Mouse (Mus musculus): ENCODE measurements around the gene Tex46.
A peak's percentile ranks its signal among the peaks of the same experiment; 100 is the strongest.

Tex46 gene

DNA sequence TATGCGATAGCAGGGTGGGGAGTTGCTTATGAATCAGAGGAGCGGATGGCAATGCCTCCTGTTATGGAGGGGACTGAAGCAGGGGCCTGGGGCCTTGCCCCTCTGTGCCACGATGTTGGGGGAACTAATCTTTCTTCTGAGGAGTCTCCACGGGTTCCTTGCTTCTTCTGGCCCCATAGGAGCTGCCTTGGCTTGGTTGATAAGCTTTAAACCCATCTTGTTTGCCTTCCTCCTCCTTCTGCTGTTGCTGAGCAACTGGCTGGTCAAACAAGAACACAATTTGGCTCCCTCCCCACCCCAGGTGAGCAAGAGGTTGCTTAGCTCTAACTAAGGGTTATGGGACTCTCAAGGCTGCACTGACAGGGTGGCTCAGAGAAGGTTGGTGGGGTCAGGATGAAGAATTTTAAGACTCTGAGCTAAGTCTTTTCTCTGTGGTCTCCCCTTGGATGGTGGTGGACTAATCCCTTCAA is at the start of gene Tex46:
Gene Tex46 (plus strand): TSS at position 51 of the 470 bp plus-strand sequence.
- no peak for DNase-seq (ENCODE audit: low spot score in 2 of 2)

DNA sequence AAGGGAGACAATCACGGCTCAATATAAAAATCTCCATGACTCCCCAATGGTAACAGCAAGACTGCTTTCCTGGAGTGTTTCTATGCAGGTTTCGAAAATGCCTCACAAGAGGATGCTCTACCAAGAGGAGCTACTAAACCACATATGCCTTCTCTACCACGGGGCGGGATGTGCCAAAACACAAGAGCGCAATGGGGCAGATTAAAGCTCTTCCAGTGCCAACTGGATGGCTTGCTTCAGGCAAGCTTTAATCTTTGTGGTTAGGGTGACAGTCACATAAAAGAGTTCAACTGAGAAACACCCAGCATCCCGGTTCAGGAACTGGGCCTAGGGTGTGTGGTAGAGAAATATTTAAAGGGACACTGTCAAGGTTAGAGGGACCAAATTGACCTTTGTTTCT is 47.5 kb upstream of the Tex46 start:
- DNase-seq (ENCODE audit: low spot score in 2 of 2) = no peak

DNA sequence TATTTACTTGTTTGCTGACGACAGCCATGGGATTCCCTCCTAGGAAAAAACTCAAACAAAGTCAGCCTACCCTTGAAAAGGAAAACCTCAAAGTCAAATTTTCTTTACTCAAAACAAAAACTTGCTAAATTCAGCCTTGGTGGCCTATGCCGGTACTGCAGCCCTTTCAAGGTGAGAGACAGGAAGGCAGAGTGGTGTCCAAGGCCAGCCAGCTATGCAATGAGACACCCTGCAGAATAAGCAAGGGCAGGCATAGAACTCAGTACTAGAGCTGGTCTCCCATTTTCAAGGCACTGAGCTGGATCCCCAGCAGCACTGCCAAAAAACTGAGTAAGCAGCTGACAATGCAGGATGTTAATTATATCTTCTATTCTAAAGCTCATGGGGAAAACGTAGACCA is 41.6 kb upstream of the Tex46 start:
- DNase-seq (ENCODE audit: low spot score in 2 of 2) = no peak

DNA sequence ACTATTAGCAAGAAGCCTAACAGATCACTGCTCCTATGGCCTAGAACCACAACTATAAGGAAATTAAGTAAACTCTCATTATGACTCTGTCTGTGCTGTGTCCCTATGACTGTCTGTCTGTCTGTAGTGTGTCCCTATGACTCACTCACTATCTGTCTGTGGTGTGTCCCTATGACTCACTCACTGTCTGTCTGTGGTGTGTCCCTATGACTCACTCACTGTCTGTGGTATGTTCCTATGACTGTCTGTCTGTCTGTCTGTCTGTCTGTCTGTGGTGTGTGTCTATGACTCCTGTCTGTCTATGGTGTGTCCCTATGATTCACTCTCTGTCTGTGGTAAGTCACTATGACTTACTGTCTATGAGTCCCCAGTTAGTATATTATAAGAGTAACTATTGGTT is 40.2 kb upstream of the Tex46 start:
- no peak for DNase-seq (ENCODE audit: low spot score in 2 of 2)

DNA sequence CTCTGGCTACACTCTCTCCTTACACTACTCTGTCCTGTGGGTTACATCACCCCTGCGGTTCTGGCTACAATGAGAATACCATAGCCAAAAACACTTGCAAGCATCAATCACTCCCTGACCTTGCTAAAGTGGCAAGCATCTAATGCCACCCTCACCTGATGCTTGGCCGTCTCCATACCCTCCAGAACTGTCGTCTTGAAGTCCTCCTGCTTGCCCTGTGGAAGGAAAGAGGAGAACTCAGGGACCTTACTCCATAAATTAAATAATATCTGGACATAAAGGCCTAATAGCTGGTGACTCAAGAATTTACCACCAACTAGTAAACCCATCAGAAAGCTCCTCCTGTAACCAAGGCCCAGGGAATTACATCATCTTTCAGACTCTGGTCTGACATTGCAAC is 28.4 kb upstream of the Tex46 start:
- DNase-seq (ENCODE audit: low spot score in 2 of 2) = no peak

DNA sequence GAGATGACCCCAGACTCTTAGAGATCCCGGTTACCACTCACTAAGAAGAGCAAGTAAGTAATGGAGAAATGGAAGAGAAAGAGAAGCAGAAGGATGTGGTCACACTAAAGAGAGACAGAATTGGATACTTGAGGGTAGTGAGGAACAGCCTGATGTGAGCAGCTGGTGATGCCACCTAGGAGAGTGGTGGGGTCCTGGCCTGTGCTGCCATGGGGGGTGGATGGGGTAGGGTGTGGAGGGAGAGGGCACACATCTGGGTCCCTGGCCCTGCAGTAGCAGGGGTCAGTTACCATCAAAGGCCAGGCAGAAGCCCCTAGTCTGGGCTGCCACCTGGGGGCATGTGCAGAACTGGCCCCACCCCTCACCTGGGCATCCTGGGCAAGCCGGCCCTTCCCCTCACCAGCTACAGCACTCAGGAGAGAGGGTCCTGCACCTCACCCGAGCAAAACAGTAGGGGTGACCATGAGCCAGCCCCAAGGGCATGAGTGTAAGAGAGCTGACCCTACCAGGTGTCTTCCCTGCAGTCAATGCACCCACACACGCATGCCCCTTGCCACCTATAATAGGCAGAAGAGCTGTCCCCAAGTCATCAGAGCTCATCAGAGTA is 22.9 kb upstream of the Tex46 start:
- DNase-seq (ENCODE audit: low spot score in 2 of 2) = no peak

DNA sequence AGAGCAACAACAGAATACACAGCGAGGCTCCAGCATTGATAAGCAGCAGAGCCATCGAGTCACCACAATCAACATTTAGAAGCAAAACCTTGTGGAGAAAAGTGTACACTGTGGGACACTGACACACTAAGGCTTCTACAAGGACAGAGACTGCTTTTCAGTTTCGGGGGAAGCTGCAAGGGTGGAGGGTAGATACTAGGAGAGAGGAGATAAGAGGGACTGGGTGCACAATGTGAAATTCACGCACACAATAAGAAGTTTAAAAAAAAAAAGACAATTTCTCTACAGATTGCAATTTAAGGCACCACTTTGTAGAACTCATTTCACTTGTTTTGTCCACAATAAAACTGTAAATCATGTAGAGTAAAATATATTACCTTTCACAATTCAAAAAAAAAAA is 22.2 kb upstream of the Tex46 start:
- no peak for DNase-seq (ENCODE audit: low spot score in 2 of 2)

DNA sequence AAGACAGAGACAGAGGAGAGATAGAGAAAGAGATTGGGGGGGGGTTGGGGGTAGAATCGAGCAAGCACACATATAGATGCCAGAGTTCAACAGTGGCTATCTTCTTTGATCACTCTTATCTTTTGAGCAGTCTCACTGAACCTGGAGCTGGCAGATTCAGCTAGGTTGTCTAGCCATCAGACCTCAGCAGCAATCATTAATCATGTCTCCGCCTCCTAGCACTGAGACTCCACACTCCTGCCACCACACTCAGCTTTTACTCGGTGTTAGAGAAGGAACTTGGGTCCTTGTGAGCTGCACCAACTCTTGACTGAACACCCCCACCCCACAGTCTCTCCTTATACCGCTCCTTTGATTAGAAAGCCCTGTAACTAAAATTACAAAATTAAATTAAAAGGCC is 18.1 kb upstream of the Tex46 start:
- no peak for DNase-seq (ENCODE audit: low spot score in 2 of 2)

DNA sequence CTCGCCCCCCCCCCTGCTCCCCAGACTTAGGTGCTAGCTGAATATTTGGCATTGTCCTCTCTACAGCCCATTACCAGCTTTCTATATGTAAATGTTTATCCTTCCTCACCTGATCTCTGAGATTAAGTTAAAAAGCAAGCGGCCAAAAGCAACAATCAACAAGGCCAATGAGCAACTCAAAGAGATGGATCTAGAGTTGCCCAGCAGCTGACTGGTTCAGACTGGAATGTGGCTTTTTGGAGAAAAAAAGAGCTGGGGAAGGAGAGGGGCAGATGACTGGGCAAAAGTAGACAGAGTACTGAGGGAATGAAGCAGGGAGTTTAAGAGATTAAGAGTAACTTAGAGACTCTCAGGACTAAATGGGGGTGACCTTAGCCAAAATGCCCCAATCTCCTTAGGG is 16.2 kb upstream of the Tex46 start:
- DNase-seq (ENCODE audit: low spot score in 2 of 2) = no peak

DNA sequence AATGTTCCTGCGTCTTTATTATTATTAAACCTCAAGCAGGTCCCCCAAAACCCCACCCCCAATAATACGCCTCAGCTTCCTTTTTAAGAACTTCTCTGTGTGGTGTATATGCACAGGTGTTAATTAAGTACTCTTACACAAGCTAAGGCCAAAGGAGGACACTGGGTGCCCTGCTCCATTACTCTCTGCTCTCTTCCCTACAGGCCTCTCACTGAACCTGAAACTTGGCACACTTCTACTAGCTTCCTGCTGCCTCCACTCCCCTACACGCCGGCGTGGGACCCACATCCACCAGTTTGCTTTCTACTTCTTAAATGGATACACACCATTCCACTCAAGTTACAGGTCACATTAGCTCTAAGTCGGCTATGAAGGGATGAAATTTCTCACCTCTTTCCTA is 15.0 kb upstream of the Tex46 start:
- DNase-seq (ENCODE audit: low spot score in 2 of 2) = no peak

DNA sequence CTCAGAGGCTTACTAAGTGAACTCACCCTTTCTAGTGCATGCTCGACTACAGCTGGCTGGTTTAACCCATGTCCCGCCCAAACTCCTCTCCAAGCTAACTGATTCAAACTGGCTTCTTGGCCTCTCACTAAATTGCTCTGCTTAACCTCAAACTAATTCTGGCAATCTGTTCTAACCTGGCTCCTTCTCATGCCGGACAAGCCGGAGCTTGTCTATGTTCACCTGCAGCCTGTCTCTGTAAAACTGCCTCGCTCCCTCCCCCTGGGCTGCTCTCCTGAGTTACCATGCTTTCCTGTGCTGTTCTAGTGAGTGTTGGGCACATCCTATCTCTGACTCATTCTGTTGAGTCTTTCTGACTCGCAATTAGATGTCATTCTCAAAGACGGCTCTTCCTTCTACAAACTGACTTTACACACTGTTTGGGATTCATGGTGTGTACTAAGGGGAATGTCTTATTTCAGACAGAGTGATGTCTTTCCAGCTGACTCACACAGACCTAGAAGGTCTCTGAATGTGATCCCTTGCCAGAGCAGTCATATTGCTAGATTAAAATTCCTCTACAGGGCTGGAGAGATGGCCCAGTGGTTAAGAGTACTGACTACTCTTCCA is 11.9 kb upstream of the Tex46 start:
- DNase-seq (ENCODE audit: low spot score in 2 of 2) = no peak

DNA sequence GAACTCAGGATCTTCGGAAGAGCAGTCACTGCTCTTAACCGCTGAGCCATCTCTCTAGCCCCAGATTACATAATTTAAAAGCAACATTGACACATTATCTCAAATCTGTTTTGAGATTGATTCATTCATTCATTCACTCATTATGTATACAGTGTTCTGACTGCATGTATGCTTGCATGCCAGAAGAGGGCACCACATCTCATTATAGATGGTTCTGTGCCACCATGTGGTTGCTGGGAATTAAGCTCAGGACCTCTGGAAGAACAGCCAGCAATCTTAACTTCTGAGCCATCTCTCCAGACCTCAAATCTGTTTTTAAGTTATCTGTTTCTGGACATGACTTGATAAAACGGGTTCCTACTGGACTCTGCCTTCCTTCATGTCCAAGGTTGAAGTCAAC is 10.4 kb upstream of the Tex46 start:
- DNase-seq (ENCODE audit: low spot score in 2 of 2) = no peak

DNA sequence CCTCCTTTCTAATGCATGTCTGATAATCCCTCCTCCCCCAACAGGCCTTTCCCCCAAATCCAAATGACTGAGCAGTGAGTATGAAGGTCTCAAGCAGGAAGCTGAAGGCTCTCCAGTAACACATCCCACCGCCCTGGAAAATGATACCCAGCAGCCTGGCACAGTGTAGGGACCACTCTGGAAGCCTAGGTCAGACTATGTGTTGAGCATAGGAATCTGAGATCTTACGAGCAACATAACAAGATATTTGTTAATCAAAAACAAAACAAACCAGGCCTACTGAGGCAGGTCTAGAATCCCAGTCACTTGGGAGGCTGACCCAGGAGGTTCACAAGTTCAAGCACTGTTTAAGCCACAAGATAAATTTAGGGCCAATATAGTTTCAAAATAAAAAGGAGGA is 9.7 kb upstream of the Tex46 start:
- no peak for DNase-seq (ENCODE audit: low spot score in 2 of 2)

DNA sequence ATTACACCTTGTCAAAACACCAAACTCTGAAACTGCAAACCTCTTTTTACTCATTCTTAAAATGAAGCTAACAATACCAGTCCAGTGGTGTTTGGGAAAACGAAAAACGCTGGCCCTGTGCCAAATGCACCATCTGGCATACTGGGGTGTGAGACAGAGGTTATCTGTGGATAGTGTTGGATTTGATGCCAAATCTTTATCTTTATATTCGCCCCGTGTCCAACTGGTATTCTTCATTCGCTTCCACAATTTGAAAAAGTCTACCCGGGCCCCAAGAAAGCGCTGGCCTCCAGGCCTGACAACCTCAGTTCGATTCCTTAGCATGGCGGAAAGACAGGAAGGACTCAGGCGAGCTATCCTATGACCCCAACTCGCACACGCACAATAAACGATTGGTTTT is 8.8 kb upstream of the Tex46 start:
- DNase-seq (ENCODE audit: low spot score in 2 of 2) = peak in 1 of 2 experiments; percentile 21

DNA sequence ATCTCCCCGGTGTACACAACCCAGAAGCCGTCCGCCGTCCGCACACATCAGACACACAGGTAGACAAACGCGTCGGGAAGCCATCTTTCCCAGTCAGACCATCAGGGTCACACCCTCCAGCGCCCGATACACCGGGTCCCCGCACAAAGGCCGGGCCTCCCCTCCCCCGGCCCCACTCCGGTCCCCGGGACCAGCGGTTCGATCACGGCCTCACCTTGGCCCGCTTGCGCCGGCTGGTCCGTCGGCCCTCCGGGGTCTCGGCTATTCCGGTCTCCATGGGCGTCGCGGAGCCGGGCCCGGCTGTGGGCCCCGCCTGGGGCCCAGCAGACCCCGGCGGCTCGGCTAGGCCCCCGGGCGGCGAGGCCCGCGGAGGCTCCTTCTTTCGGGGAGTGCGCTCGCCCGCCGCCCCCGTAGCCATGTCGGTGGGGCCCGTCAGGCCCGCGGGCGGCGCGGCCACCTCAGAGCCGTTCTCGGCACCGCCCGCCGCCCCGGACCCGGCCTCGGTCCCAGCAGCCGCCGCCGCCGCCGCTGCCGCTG is 8.2 kb upstream of the Tex46 start:
- DNase-seq (ENCODE audit: low spot score in 2 of 2) = peak; percentile 7 to 34

DNA sequence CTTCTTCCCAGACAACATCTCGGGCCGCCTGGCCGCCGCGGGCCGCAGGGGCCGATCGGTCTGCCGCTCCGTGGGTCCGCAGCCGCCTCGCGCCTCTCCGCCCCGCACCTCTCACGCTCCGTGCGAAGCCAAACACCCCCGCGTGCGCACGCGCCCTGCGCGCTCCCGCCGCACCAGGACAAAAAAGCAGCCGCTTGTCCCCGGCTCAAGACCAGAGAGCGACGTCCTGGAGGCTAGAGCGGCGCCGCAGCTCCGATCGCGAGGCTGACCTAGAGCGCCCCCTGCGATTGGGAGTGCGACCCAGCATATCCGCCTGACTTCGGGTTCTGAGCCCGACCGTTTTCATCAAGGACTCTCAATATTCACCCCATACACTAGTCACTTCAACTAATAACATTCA is 7.7 kb upstream of the Tex46 start, which contains the start of gene Kdm1a:
Gene Kdm1a (minus strand): TSS at position 156 of the 400 bp plus-strand sequence.
- DNase-seq (ENCODE audit: low spot score in 2 of 2) = peak; percentile 92

DNA sequence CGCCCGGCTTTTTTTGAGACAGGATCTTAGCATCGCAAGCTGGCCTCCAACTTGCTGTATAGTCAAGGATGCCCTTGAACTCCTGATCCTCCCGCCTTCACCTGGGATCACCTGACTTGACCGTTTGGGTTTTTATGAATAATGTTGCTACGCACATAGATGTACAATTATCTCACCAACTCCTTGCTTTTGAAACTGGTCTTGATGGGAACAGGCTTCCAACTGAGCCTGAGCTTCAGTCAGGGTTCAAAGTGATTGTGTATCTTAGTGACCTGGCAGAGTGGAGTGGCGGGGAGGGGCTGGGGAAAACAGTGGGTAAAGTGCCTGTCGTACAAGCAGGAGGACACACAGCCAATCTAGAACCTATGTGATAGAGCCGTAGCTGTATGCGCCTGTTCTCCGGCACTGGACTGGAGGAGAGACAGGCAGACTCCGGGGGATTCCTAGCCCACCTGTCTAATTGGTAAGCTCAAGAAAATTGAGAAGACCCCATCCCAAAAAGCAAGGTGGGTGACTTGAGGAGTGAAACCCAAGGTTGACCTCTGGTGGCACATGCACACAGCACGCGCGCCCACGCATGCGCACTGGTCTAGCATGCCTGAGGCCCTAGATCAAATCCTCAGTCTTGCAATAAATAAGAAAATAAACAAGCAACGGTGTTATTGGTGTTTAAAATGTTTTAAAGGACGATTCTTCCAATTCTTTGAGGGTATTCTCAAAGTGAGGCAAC is 4.3 kb upstream of the Tex46 start:
- DNase-seq (ENCODE audit: low spot score in 2 of 2) = no peak

DNA sequence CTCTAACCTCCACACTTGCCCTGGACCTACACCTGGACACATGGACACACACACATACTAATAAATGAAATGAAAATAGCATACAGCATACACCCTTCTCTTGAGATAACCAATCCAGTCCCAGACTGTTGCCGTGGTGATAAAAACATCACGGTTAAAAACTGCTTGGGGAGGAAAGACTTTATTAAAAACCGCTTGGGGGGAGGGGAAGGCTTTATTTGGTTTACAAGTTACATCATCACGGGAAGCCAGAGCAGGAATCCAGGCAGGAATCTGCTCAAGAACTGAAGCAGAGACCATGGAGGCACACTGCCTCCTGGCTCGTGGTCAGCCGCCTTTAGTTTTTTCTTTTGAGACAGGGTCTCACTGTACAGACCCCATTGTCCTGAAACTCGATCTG is 3.4 kb downstream of the Tex46 start:
- DNase-seq (ENCODE audit: low spot score in 2 of 2) = no peak

DNA sequence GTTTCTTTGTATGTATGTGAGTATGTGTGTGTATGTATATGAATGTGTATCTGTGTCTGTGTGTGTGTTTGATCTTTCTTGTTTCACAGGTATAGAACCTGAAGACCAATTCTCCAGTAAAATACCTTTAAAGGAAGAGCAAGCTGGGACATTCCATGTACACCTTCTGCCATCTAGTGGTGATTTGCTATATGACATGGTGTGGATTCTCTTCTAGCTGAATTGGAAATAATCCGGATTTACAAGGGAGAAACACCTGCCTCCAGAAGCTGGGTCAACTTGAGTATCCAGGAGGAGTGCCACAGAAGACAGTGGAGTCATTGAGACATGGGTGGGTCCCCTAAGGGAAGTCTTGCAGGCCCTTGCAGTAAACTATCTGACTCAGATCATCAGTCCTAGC is 11.1 kb downstream of the Tex46 start:
- peak in 1 of 2 experiments; percentile 28 for DNase-seq (ENCODE audit: low spot score in 2 of 2)

DNA sequence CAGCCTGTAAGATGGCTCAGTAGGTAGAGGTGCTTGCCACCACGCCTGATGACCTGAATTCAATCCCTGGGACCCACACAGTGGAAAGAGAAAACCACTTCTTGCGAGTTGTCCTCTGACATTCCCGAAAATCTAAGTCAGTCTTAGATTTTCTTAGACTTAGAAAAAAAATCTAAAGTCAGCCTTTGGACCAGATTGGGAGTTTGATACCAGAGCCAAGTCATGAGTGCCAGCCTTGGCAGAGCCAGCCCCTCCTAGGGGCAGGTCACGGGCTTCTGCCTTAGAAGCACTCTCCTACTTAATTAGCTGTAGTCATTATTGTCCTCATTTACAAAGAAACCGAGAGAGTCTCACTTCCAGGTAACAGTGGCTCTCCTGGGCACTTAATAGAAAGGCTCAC is 11.7 kb downstream of the Tex46 start:
- no peak for DNase-seq (ENCODE audit: low spot score in 2 of 2)

DNA sequence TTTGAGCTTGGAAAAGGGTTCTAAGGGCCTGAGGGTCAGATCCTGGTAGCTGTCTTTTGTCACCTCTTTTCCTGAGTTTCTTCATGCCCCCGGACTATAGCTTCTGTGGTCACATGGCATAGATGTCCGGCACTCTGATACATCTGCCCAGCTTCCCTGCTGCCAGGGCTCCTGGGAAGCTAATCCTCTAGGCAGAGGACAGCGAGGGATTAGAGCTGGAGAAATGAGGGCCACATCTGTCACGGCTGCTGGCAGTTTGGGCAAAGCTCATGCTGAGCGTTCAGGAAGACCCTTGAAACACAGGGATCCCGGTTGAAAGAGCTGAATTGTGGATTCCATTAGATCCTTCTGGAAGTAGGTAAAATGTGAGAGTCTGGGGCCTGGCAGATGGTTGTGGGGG is 12.2 kb downstream of the Tex46 start, which contains the start of gene Lactbl1:
Gene Lactbl1 (plus strand): TSS at position 234 of the 400 bp plus-strand sequence.
- no peak for DNase-seq (ENCODE audit: low spot score in 2 of 2)

DNA sequence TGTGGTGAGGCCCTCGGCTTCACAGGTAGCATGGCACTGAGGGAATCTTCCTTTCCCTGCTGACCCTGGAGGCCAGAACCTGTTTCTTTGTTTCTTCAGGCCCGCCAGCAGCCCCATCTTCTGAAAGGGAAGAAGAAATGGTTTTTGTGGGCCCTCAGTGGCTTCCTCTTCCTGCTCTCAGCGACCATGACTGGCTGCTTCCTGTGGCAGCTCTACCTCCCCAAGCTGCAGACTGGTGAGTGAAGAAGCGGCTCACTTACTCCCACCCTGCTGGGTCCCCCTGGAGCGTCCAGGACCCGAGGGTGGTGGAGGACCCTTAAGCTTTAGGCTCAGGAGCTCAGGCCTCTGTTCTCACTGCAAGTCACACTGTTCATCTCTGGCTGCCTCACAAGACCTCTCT is 16.4 kb downstream of the Tex46 start:
- DNase-seq (ENCODE audit: low spot score in 2 of 2) = peak; percentile 45 to 56

All from spleen, postnatal 36 days (tissue).